Mouse (Mus musculus) skeletal muscle tissue, postnatal 0 days (tissue): ENCODE results near the gene Meltf. TPM values are rescaled to one million over a fixed set of nuclear protein-coding genes. Genes with fewer than 3 reads are reported as not detected.

Experiments
- polyA plus RNA-seq: library from polyadenylated mRNA; unstranded; fragments of >200 nt; fragmentation: Nextera tagmentation; extraction: Ambion mirVana; gene quantifications from 2 replicates; pipeline ENCODE4 v1.2.1, GENCODE M21; 2015

Meltf gene
- 0.17 and 0.29 TPM in 2 replicates for polyA plus RNA-seq

GRCm38 (mm10) chr16:31878573-31879257, at the start of gene Meltf:
TSS of gene Meltf (plus strand) at chr16:31878810.

GRCm38 (mm10) chr16:31933751-31934549, 55.3 kb downstream of the Meltf start, which contains the start of gene Pigz:
TSS of gene Pigz (plus strand) at chr16:31933851.

GRCm38 (mm10) chr16:31948345-31948774, 69.8 kb downstream of the Meltf start, which contains the start of the genes 0610012G03Rik and Ncbp2:
TSS of gene 0610012G03Rik (minus strand) at chr16:31948494.
TSS of gene Ncbp2 (plus strand) at chr16:31948513.

Other genes starting within 250 kb of the Meltf start
- gene Dlg1, start 215.4 kb upstream of the Meltf start, polyA plus RNA-seq, result 9.1 and 9.5 TPM in 2 replicates
- 2.5 and 2.6 TPM in 2 replicates for gene Pigz, start 55.0 kb downstream of the Meltf start, polyA plus RNA-seq
- 110 and 119 TPM in 2 replicates for gene 0610012G03Rik, start 69.7 kb downstream of the Meltf start, polyA plus RNA-seq
- 34.7 and 43.7 TPM in 2 replicates for gene Ncbp2, start 69.7 kb downstream of the Meltf start, polyA plus RNA-seq
- gene Senp5, start 124.5 kb downstream of the Meltf start, polyA plus RNA-seq, result 6.2 and 6.3 TPM in 2 replicates
- gene Pak2, start 200.5 kb downstream of the Meltf start, polyA plus RNA-seq, result 15.9 and 16.9 TPM in 2 replicates
- 37.9 and 38.3 TPM in 2 replicates for gene Pigx, start 220.9 kb downstream of the Meltf start, polyA plus RNA-seq
- gene Cep19, start 221.0 kb downstream of the Meltf start, polyA plus RNA-seq, result 9.8 and 11.2 TPM in 2 replicates